Mouse (Mus musculus) MEL (cell line): ENCODE measurements around the gene Il4i1. TPM values are rescaled to one million over a fixed set of nuclear protein-coding genes. Genes with fewer than 3 reads are reported as not detected.

Source experiments
- DNase-seq: peaks from one replicate; pipeline ENCODE4 v3.0.0; 2011; ENCODE audit warnings: low read depth, low spot score
- H3K27ac ChIP-seq: 2 replicates; pipeline ENCODE4 v1.5.1; 2012; ENCODE audit warnings: low read depth, mild to moderate bottlenecking, control low read depth, low read length, moderate library complexity; ENCODE audit not compliant: control insufficient read depth
- H3K27me3 ChIP-seq, 2 experiments: fragments of 150-350 bp in 1 of 2; sonication (generic) in 1 of 2; 2 replicates each; pipeline ENCODE4 v1.6.1; 2012; ENCODE audit warnings: low read length in 2 of 2, mild to moderate bottlenecking in 2 of 2, improper control_type of control experiment in 1 of 2, moderate library complexity in 1 of 2; ENCODE audit not compliant: insufficient read depth in 2 of 2, control insufficient read depth in 1 of 2
- H3K36me3 ChIP-seq, 2 experiments: 2 replicates each; pipeline ENCODE4 v1.6.1; 2012 to 2014; ENCODE audit warnings: low read length in 2 of 2, improper control_type of control experiment in 1 of 2, inconsistent platforms in 1 of 2, mild to moderate bottlenecking in 1 of 2; ENCODE audit not compliant: insufficient read depth in 2 of 2, control insufficient read depth in 1 of 2
- H3K4me1 ChIP-seq, 2 experiments: fragments of 150-350 bp in 1 of 2; sonication (generic) in 1 of 2; 2 replicates each; pipeline ENCODE4 v1.6.1; 2012; ENCODE audit warnings: low read length in 2 of 2, improper control_type of control experiment in 1 of 2, mild to moderate bottlenecking in 1 of 2; ENCODE audit not compliant: insufficient read depth in 2 of 2, control insufficient read depth in 1 of 2
- H3K4me3 ChIP-seq, 2 experiments: fragments of 150-350 bp in 1 of 2; sonication (generic) in 1 of 2; 2 replicates each; pipeline ENCODE4 v1.5.1; 2012; ENCODE audit warnings: low read depth in 2 of 2, low read length in 2 of 2, mild to moderate bottlenecking in 2 of 2, moderate library complexity in 2 of 2, control low read depth in 1 of 2, improper control_type of control experiment in 1 of 2; ENCODE audit not compliant: control insufficient read depth in 1 of 2, insufficient read depth in 1 of 2
- H3K79me2 ChIP-seq: 2 replicates; pipeline ENCODE4 v1.6.1; 2012; ENCODE audit warnings: mild to moderate bottlenecking, low read length, moderate library complexity; ENCODE audit not compliant: control insufficient read depth, poor library complexity, insufficient read depth
- H3K9ac ChIP-seq: 2 replicates; pipeline ENCODE4 v1.6.1; 2012; ENCODE audit warnings: low read depth, mild to moderate bottlenecking, control low read depth, low read length, moderate library complexity; ENCODE audit not compliant: control insufficient read depth, poor library complexity, severe bottlenecking
- H3K9me3 ChIP-seq: fragments of 150-350 bp; sonication (generic); replicated peaks from 2 replicates; pipeline ENCODE4 v1.6.1; 2012; ENCODE audit warnings: mild to moderate bottlenecking, low read length, improper control_type of control experiment, moderate library complexity; ENCODE audit not compliant: insufficient read depth
- BHLHE40 ChIP-seq: IDR thresholded peaks from 2 replicates; pipeline ENCODE4 v1.6.1; 2012; ENCODE audit warnings: low read depth, mild to moderate bottlenecking, inconsistent platforms, low read length, improper control_type of control experiment, borderline replicate concordance
- CHD1 ChIP-seq: IDR thresholded peaks from 2 replicates; pipeline ENCODE4 v1.6.1; 2012; ENCODE audit warnings: low read depth, mild to moderate bottlenecking, inconsistent platforms, low read length, improper control_type of control experiment
- CHD2 ChIP-seq: IDR thresholded peaks from 2 replicates; pipeline ENCODE4 v1.6.1; 2011; ENCODE audit warnings: low read length, improper control_type of control experiment
- E2F4 ChIP-seq: IDR thresholded peaks from 2 replicates; pipeline ENCODE4 v1.6.1; 2011; ENCODE audit warnings: low read depth, low read length, improper control_type of control experiment, borderline replicate concordance
- GABPA ChIP-seq: IDR thresholded peaks from 2 replicates; pipeline ENCODE4 v1.6.1; 2012; ENCODE audit warnings: low read depth, mild to moderate bottlenecking, inconsistent platforms, low read length, improper control_type of control experiment, moderate library complexity
- HCFC1 ChIP-seq: IDR thresholded peaks from 2 replicates; pipeline ENCODE4 v1.6.1; 2012; ENCODE audit warnings: low read depth, mild to moderate bottlenecking, inconsistent platforms, low read length, improper control_type of control experiment, moderate library complexity
- JUND ChIP-seq: IDR thresholded peaks from 2 replicates; pipeline ENCODE4 v1.6.1; 2011; ENCODE audit warnings: low read depth, mild to moderate bottlenecking, improper control_type of control experiment, low read length
- MAX ChIP-seq: IDR thresholded peaks from 2 replicates; pipeline ENCODE4 v1.6.1; 2011; ENCODE audit warnings: low read length, improper control_type of control experiment
- MAZ ChIP-seq: IDR thresholded peaks from 2 replicates; pipeline ENCODE4 v1.6.1; 2012; ENCODE audit warnings: low read depth, mild to moderate bottlenecking, inconsistent platforms, low read length, improper control_type of control experiment
- MXI1 ChIP-seq: IDR thresholded peaks from 2 replicates; pipeline ENCODE4 v1.6.1; 2011; ENCODE audit warnings: mild to moderate bottlenecking, low read depth, low read length, improper control_type of control experiment
- MYB ChIP-seq: IDR thresholded peaks from 2 replicates; pipeline ENCODE4 v1.6.1; 2011; ENCODE audit warnings: mild to moderate bottlenecking, low read depth, low read length, improper control_type of control experiment
- NRF1 ChIP-seq: IDR thresholded peaks from 2 replicates; pipeline ENCODE4 v1.6.1; 2014; ENCODE audit warnings: low read depth, mild to moderate bottlenecking, inconsistent platforms, low read length, improper control_type of control experiment, moderate library complexity; ENCODE audit not compliant: poor library complexity, insufficient read depth, severe bottlenecking
- POLR2AphosphoS5 ChIP-seq: IDR thresholded peaks from 2 replicates; pipeline ENCODE4 v1.6.1; 2012; ENCODE audit warnings: low read depth, borderline replicate concordance, mild to moderate bottlenecking, inconsistent platforms, low read length, moderate library complexity, mixed read lengths
- RAD21 ChIP-seq: IDR thresholded peaks from 2 replicates; pipeline ENCODE4 v1.6.1; 2011; ENCODE audit warnings: mild to moderate bottlenecking, low read depth, low read length, improper control_type of control experiment
- SIN3A ChIP-seq: IDR thresholded peaks from 2 replicates; pipeline ENCODE4 v1.6.1; 2012; ENCODE audit warnings: low read length, improper control_type of control experiment, inconsistent platforms
- TBP ChIP-seq: IDR thresholded peaks from 2 replicates; pipeline ENCODE4 v1.8.0; 2011; ENCODE audit warnings: low read depth, low read length, improper control_type of control experiment
- TCF12 ChIP-seq: IDR thresholded peaks from 2 replicates; pipeline ENCODE4 v1.6.1; 2014; ENCODE audit warnings: low read depth, mild to moderate bottlenecking, inconsistent platforms, low read length, improper control_type of control experiment, moderate library complexity
- ZKSCAN1 ChIP-seq: IDR thresholded peaks from 2 replicates; pipeline ENCODE4 v1.6.1; 2012; ENCODE audit warnings: low read depth, mild to moderate bottlenecking, inconsistent platforms, low read length, improper control_type of control experiment, moderate library complexity
- ZNF384 ChIP-seq: IDR thresholded peaks from 2 replicates; pipeline ENCODE4 v1.6.1; 2012; ENCODE audit warnings: low read depth, mild to moderate bottlenecking, inconsistent platforms, low read length, improper control_type of control experiment
- polyA plus RNA-seq, 2 experiments: library from polyadenylated mRNA; stranded (reverse) in 1 of 2; unstranded in 1 of 2; fragments of >175 nt in 1 of 2; fragments of >200 nt in 1 of 2; gene quantifications; 2 replicates each; pipeline versions ENCODE4 v1.2.1 to v1.2.4; 2012; ENCODE audit warnings: low replicate concordance in 2 of 2, low read depth in 1 of 2; ENCODE audit not compliant: insufficient read length in 2 of 2, insufficient read depth in 1 of 2, missing spikeins in 1 of 2
- total RNA-seq: library from RNA; depleted of rRNA; stranded (reverse); fragments of 300-350 nt; gene quantifications from 2 replicates; pipeline ENCODE4 v1.2.3, GENCODE M21; 2012

Il4i1 gene
- total and polyA plus RNA-seq, 3 experiments: 0.54 to 0.73 TPM; not detected in 1

- H3K4me3 ChIP-seq: no peak overlapping the region
- TF ChIP-seq TCF12 (no peak), JUND (no peak), BHLHE40 (no peak), E2F4 (no peak), NRF1 (no peak)
- H3K79me2 ChIP-seq: peaks cover 36% of the 10 kb centered on the region
- H3K36me3 ChIP-seq: peaks cover 3 to 16% of the 10 kb centered on the region in 2 experiments; a peak in 3 of 4 replicates
- no peaks in the 10 kb centered on the region for H3K9me3 ChIP-seq
- peaks cover 2 to 21% of the 10 kb centered on the region in 2 experiments; a peak in 3 of 4 replicates for H3K4me1 ChIP-seq
- H3K9ac ChIP-seq: no peak overlapping the region
- H3K27ac ChIP-seq: no peak overlapping the region
- DNase-seq: no peak
- no peaks in the 10 kb centered on the region for H3K27me3 ChIP-seq
Measured at GRCm38 (mm10) chr7:44813985-44814384, 2.2 kb upstream of the Il4i1 start.

GRCm38 (mm10) chr7:44814423-44814822 is 1.8 kb upstream of the Il4i1 start:
- H3K4me1 ChIP-seq: peaks cover 6 to 25% of the 10 kb centered on the region in 2 experiments; a peak in 3 of 4 replicates
- H3K27me3 ChIP-seq: no peaks in the 10 kb centered on the region
- no peak overlapping the region for H3K27ac ChIP-seq
- peaks cover 8 to 20% of the 10 kb centered on the region in 2 experiments for H3K36me3 ChIP-seq
- H3K4me3 ChIP-seq: no peak overlapping the region
- no peak overlapping the region for H3K9ac ChIP-seq
- H3K9me3 ChIP-seq: no peaks in the 10 kb centered on the region
- DNase-seq: no peak
- H3K79me2 ChIP-seq: peaks cover 40% of the 10 kb centered on the region
- TF ChIP-seq GABPA: no peak
- TF ChIP-seq BHLHE40: no peak
- no peak for TF ChIP-seq NRF1
- no peak for TF ChIP-seq MAZ
- no peak for TF ChIP-seq SIN3A
- no peak for TF ChIP-seq TBP
- no peak for TF ChIP-seq ZKSCAN1
- TF ChIP-seq MXI1: no peak
- no peak for TF ChIP-seq HCFC1
- no peak for TF ChIP-seq MAX
- no peak for TF ChIP-seq CHD1
- no peak for TF ChIP-seq MYB
- no peak for TF ChIP-seq CHD2
- no peak for TF ChIP-seq ZNF384
- TF ChIP-seq JUND: no peak
- no peak for TF ChIP-seq POLR2AphosphoS5
- TF ChIP-seq RAD21: no peak
